Mouse (Mus musculus): Measurements from ENCODE around the gene Plekha1. TPM values are rescaled to one million over a fixed set of nuclear protein-coding genes. Genes with fewer than 3 reads are reported as not detected.

Plekha1 gene
- polyA plus RNA-seq, 1 experiment from 2014 or later: 20.7 TPM

- peak; percentile 53 for DNase-seq (ENCODE audit: low spot score)
Observed at GRCm38 (mm10) chr7:130914693-130915363, 49.3 kb downstream of the Plekha1 start.

DNA sequence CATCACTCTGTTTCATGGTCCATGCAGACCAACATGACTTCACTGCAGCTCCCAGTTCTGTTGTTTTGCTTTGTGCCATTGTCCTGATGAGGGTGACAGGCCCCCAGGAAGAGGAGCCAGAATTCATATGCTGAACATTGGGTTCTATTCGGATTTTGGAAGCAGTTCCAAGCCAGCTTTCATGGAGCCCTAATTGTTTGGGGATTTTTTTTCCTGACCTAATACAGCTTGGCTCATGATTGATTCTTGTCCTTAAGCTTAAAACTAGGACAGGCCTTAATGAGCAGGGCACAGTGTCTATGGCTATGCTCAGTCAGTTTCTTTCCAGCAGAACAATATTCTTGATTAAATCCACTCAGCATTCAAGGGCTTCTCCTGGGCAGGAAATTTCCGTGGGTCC lies 52.7 kb downstream of the Plekha1 start:
- DNase-seq (ENCODE audit: low spot score): no peak

DNA sequence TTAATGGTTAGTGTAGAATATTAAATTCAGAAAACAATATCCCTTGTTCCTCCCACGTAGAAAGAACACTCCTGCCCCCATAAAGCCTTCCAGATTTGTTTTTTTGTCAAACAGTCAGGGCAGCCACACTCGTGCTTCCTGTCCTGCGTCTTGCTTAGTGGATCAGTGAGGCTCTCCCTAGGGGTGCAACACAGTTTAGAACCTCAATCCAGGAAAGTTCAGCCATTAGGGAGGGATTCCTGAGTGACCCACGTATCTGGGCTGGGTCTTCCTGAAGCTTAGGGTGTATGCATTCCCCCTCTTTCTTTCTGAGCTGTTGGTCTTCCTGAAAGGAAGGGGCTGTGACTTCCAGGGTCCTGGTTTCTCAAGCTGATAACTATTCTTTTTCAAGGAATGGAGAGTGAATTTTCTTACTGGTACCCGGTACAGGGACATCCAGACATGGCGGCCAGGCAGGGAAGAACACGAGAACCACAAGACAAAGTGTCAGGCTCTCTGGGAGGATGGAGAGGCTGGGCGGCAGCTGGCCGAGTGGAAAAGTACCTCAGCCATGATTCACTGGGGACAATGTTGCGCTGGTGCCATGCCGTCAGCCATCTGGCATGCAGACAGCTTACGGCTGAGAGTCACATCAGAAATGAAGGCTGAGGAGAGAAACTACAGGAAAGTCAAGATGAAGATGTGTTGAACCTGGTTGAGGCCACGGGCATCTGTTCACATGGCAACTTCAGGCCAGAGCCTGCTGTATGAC lies 57.6 kb downstream of the Plekha1 start:
- DNase-seq (ENCODE audit: low spot score): no peak

- DNase-seq (ENCODE audit: low spot score): no peak
Observed at GRCm38 (mm10) chr7:130930401-130930800, 64.8 kb downstream of the Plekha1 start.

- no peak for DNase-seq (ENCODE audit: low spot score)
Observed at GRCm38 (mm10) chr7:130932921-130933320, 67.4 kb downstream of the Plekha1 start.

- DNase-seq (ENCODE audit: low spot score): no peak
Observed at GRCm38 (mm10) chr7:130934654-130935053, 69.1 kb downstream of the Plekha1 start.

- DNase-seq (ENCODE audit: low spot score): no peak
Observed at GRCm38 (mm10) chr7:130935421-130935792, 69.9 kb downstream of the Plekha1 start.

- no peak for DNase-seq (ENCODE audit: low spot score)
Observed at GRCm38 (mm10) chr7:130935793-130936471, 70.4 kb downstream of the Plekha1 start, which contains the start of gene Htra1. Gene Htra1 (plus strand): TSS chr7:130936111.

DNA sequence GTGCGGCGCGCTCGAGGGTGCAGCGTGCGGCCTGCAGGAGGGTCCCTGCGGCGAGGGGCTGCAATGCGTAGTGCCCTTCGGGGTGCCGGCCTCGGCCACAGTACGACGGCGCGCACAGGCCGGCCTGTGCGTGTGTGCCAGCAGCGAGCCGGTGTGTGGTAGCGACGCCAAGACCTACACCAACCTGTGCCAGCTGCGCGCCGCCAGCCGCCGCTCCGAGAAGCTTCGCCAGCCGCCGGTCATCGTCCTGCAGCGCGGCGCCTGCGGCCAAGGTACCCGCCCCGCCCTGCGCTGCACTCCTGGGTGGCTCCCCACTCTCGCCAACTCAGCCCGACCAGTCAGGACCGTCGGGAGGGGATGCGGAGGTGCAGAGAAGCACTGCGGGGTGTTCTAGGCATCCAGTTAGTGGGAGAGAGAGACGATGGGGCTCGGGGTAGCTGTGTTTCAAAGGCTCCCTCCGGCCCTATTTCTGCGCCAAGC lies 71.0 kb downstream of the Plekha1 start:
- no peak for DNase-seq (ENCODE audit: low spot score)

DNA sequence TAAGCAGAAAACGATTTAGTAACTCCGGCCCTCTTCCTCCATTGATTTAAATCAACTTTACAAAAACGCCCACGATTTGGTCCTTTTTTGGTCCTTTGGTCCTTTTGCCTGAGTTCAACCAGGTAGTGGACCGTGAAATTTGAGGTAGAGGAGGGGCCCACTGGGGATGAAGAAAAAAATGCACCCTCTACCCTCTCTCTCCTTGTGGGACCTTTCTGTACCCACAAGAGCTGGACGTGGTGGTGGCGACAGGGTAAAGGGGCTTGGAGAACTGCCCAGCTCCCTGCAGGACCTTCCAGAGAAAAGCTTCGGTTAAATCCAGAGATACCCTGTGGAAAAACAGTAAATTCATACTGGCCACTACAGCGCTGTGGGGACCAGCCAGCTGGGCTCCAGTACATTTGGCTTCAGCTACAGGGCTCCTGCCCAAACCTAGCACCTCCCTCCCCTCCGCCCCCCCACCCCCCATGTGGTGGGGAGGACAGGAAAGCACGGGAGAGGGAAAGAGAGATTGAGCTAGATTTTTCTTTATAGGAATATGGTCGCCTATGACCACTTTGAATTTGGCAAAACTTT lies 71.8 kb downstream of the Plekha1 start:
- no peak for DNase-seq (ENCODE audit: low spot score)

DNA sequence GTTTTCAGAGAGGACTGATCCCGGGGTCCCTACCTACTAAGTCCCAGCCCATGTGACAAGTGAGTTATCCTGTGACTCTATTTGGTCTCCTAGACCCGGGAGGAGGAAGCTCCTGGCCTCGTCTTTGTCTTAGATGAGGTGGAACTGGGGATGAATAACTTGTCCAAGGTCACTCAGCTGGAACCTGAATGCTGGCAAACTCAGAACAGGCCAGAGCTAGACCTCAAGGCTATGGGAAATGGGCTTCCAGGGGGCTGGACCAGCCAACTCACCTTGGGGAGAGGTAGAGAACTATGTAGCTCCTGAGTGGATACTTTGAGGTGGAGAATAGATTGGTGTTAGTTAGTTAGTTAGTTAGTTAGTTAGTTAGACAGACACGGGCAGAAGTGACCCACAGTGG lies 72.4 kb downstream of the Plekha1 start:
- DNase-seq (ENCODE audit: low spot score): no peak

GRCm38 (mm10) chr7:130938896-130939295 lies 73.3 kb downstream of the Plekha1 start:
- no peak for DNase-seq (ENCODE audit: low spot score)

DNA sequence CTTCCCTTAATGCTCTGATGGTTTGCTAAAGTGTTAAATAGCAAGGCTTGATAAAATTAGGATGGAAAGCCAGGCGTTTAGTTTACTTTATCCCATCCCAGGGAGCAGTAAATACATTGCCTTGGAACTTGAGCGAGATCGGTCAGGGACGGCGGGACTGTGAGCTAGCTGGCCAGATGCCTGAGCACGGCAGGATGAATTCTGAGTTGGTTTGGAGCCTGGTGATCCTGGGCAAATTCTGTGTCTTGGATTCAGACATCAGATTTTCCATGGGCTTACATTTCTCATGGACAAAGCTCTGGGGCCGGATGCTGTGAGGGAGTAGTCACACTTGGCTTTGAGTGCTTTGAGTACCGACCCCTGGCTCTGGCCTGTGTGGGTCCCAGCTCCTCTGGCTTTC lies 75.2 kb downstream of the Plekha1 start:
- no peak for DNase-seq (ENCODE audit: low spot score)

- DNase-seq (ENCODE audit: low spot score): no peak
Observed at GRCm38 (mm10) chr7:130943280-130943895, 77.8 kb downstream of the Plekha1 start.

GRCm38 (mm10) chr7:130944766-130945475 lies 79.4 kb downstream of the Plekha1 start:
- no peak for DNase-seq (ENCODE audit: low spot score)

GRCm38 (mm10) chr7:130945730-130946129 lies 80.2 kb downstream of the Plekha1 start:
- DNase-seq (ENCODE audit: low spot score): no peak

GRCm38 (mm10) chr7:130946303-130946702 lies 80.7 kb downstream of the Plekha1 start:
- DNase-seq (ENCODE audit: low spot score): no peak

- no peak for DNase-seq (ENCODE audit: low spot score)
Observed at GRCm38 (mm10) chr7:130948563-130949208, 83.1 kb downstream of the Plekha1 start.

DNA sequence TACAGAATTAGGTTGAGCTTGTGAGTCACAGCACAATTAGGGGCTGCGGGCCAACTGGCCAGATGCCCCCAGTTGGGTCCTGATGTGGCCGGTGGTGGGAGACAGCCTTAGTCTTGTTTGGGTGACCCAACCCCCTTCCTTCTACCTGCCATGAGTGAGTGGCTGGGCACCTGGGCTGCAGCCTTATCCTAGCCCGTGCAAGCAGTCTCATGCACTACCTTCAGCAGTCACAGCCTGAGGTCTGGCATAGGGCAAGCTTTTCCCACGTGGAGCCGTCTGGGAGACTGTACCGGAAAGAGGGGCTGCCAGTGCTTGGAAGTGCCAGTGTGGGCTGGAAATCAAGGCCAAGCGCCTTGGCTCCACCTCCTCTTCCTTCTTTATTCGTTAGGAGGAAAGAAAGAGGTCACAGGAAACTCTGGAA lies 83.8 kb downstream of the Plekha1 start:
- DNase-seq (ENCODE audit: low spot score): no peak

DNA sequence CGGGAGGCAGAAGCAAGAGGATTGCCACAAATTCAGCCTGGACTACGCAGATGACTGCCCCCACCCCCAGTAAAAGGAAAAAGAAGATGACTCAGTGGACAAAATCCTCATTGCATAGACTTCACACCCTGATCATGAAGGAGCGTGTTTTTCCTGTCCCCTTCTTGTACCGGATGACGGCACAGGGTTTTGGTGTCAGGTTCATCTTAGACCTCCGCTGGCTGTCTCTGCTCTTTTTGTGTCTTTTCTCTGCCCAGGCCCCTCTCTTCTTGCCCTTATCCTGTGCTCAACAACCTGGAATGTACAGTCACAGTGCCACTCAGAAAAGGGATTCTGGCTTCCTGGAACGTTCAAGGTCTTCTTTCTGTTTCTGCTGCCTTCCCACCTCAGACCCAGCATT lies 84.9 kb downstream of the Plekha1 start:
- no peak for DNase-seq (ENCODE audit: low spot score)

All from thymus, postnatal 0 days (tissue).